Mouse (Mus musculus): ENCODE results near the gene Pcdh9. TPM values are rescaled to one million over a fixed set of nuclear protein-coding genes. Genes with fewer than 3 reads are reported as not detected.

Gene Pcdh9
- total and polyA plus RNA-seq, 3 experiments, result 0.22 TPM; not detected in 2

- Histone ChIP-seq H3K9me3 (replicated peaks) (peaks cover 4% of the 10 kb centered on the region), H3K4me1 (ENCODE audit: insufficient read depth, low read depth, low read length) (no peaks in the 10 kb centered on the region), H3K27me3 (ENCODE audit: insufficient read depth, low read length) (no peaks in the 10 kb centered on the region), H3K4me3 (ENCODE audit: low read depth, low read length) (no peak overlapping the region), H3K36me3 (replicated peaks) (no peaks in the 10 kb centered on the region)
- no peak for DNase-seq (ENCODE audit: low spot score)
- no peak for ATAC-seq (ENCODE audit: extremely low read depth, insufficient number of reproducible peaks, low FRiP score, poor library complexity, severe bottlenecking)
- no peak for TF ChIP-seq POLR2AphosphoS5 (IDR thresholded peaks at IDR 0.05; ENCODE audit: insufficient replicate concordance, low read depth, low read length)
- no peak for TF ChIP-seq GATA2 (IDR thresholded peaks at IDR 0.05; ENCODE audit: borderline replicate concordance, low read depth, low read length)
- TF ChIP-seq CTCF (IDR thresholded peaks at IDR 0.05; ENCODE audit: low read depth, low read length), result no peak
- no peak for TF ChIP-seq GATA1 (IDR thresholded peaks at IDR 0.05; ENCODE audit: borderline replicate concordance, low read length)
- TF ChIP-seq TAL1 (conservative IDR thresholded peaks at IDR 0.05; ENCODE audit: low read depth, low read length), result no peak
These were observed 346.9 kb downstream of the Pcdh9 start for GRCm38 (mm10) chr14:93543561-93543960.

DNA sequence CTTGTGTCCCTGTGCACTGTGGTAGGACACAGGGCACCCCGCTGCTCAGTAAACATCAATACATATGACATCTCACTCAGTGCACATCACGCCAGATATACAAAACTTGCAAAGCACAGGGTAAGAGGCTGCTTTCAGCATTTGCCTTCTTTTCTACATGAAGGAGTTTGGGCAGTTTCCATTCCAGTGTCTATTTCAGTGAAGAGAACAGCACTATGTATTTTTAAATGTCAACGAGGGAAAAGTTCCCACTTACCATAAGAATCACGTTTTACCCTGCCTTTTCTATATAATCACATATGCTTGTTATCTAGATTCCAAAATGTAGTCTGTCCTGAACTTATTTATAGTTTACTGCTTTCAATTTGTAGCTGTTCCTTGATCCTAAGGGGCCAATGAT is 355.6 kb downstream of the Pcdh9 start:
- ATAC-seq (ENCODE audit: extremely low read depth, insufficient number of reproducible peaks, low FRiP score, poor library complexity, severe bottlenecking), result no peak
- Histone ChIP-seq H3K4me1 (ENCODE audit: insufficient read depth, low read depth, low read length) (no peaks in the 10 kb centered on the region), H3K9me3 (replicated peaks) (no peaks in the 10 kb centered on the region), H3K4me3 (ENCODE audit: low read depth, low read length) (no peak overlapping the region), H3K36me3 (replicated peaks) (no peaks in the 10 kb centered on the region), H3K27me3 (ENCODE audit: insufficient read depth, low read length) (no peaks in the 10 kb centered on the region)
- TF ChIP-seq CTCF (IDR thresholded peaks at IDR 0.05; ENCODE audit: low read depth, low read length) (no peak), TAL1 (conservative IDR thresholded peaks at IDR 0.05; ENCODE audit: low read depth, low read length) (no peak), POLR2AphosphoS5 (IDR thresholded peaks at IDR 0.05; ENCODE audit: insufficient replicate concordance, low read depth, low read length) (no peak), GATA2 (IDR thresholded peaks at IDR 0.05; ENCODE audit: borderline replicate concordance, low read depth, low read length) (no peak), GATA1 (IDR thresholded peaks at IDR 0.05; ENCODE audit: borderline replicate concordance, low read length) (no peak)
- DNase-seq (ENCODE audit: low spot score), result no peak

DNA sequence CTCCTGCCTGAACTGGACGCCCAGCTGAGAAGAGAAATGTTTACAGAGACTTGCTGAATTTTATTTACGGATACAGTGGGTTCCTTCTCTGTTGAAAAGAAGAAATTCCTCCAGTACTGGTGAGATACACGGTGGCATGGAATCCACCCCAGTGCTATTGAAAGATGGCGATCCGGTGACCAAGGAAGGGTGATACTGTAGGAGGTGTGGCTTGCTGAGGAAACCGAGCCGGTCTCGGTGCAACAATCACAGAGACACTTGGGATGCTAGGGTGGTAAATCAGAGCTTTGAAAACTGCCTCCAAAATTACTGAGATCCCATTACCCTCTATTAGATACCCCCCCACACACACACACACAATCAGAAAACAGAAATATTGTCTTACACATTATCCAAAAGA is 367.0 kb downstream of the Pcdh9 start:
- ATAC-seq (ENCODE audit: extremely low read depth, insufficient number of reproducible peaks, low FRiP score, poor library complexity, severe bottlenecking), result no peak
- Histone ChIP-seq H3K9me3 (replicated peaks) (peaks cover 11% of the 10 kb centered on the region), H3K4me1 (ENCODE audit: insufficient read depth, low read depth, low read length) (no peaks in the 10 kb centered on the region), H3K4me3 (ENCODE audit: low read depth, low read length) (no peak overlapping the region), H3K36me3 (replicated peaks) (no peaks in the 10 kb centered on the region), H3K27me3 (ENCODE audit: insufficient read depth, low read length) (no peaks in the 10 kb centered on the region)
- TF ChIP-seq GATA2 (IDR thresholded peaks at IDR 0.05; ENCODE audit: borderline replicate concordance, low read depth, low read length) (no peak), CTCF (IDR thresholded peaks at IDR 0.05; ENCODE audit: low read depth, low read length) (no peak), POLR2AphosphoS5 (IDR thresholded peaks at IDR 0.05; ENCODE audit: insufficient replicate concordance, low read depth, low read length) (no peak), TAL1 (conservative IDR thresholded peaks at IDR 0.05; ENCODE audit: low read depth, low read length) (no peak), GATA1 (IDR thresholded peaks at IDR 0.05; ENCODE audit: borderline replicate concordance, low read length) (no peak)
- no peak for DNase-seq (ENCODE audit: low spot score)

DNA sequence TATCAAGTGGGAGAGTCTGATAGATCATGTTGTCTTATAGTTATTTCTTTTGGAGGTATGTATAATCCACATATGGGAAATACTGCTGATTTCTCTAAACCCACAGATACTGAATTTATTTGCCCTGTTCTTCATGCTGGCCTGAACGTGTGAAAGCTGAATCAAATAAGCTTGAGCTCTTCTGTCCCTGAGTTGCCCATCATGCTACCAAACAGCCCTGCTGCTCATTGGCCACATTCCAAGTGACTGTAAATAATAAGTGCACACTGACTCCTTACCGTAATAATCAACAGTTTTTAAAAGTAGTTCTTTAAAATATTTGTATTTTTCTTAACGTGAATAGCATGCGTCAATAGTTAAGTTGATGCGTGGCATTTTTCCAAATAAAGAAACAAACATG is 370.3 kb downstream of the Pcdh9 start:
- ATAC-seq (ENCODE audit: extremely low read depth, insufficient number of reproducible peaks, low FRiP score, poor library complexity, severe bottlenecking), result no peak
- Histone ChIP-seq H3K4me3 (ENCODE audit: low read depth, low read length) (no peak overlapping the region), H3K27me3 (ENCODE audit: insufficient read depth, low read length) (no peaks in the 10 kb centered on the region), H3K9me3 (replicated peaks) (peaks cover 4% of the 10 kb centered on the region; the same call in 1 of the 2 replicates), H3K4me1 (ENCODE audit: insufficient read depth, low read depth, low read length) (no peaks in the 10 kb centered on the region), H3K36me3 (replicated peaks) (no peaks in the 10 kb centered on the region)
- TF ChIP-seq POLR2AphosphoS5 (IDR thresholded peaks at IDR 0.05; ENCODE audit: insufficient replicate concordance, low read depth, low read length) (no peak), GATA2 (IDR thresholded peaks at IDR 0.05; ENCODE audit: borderline replicate concordance, low read depth, low read length) (no peak), GATA1 (IDR thresholded peaks at IDR 0.05; ENCODE audit: borderline replicate concordance, low read length) (no peak), CTCF (IDR thresholded peaks at IDR 0.05; ENCODE audit: low read depth, low read length) (no peak), TAL1 (conservative IDR thresholded peaks at IDR 0.05; ENCODE audit: low read depth, low read length) (no peak)
- no peak for DNase-seq (ENCODE audit: low spot score)

GRCm38 (mm10) chr14:93516679-93517078 is 373.8 kb downstream of the Pcdh9 start:
- TF ChIP-seq POLR2AphosphoS5 (IDR thresholded peaks at IDR 0.05; ENCODE audit: insufficient replicate concordance, low read depth, low read length) (no peak), GATA1 (IDR thresholded peaks at IDR 0.05; ENCODE audit: borderline replicate concordance, low read length) (no peak), GATA2 (IDR thresholded peaks at IDR 0.05; ENCODE audit: borderline replicate concordance, low read depth, low read length) (no peak), CTCF (IDR thresholded peaks at IDR 0.05; ENCODE audit: low read depth, low read length) (no peak), TAL1 (conservative IDR thresholded peaks at IDR 0.05; ENCODE audit: low read depth, low read length) (no peak)
- no peak for ATAC-seq (ENCODE audit: extremely low read depth, insufficient number of reproducible peaks, low FRiP score, poor library complexity, severe bottlenecking)

GRCm38 (mm10) chr14:93506107-93506506 is 384.4 kb downstream of the Pcdh9 start:
- peaks cover 3% of the 10 kb centered on the region for H3K9me3 ChIP-seq (replicated peaks)
- TF ChIP-seq TAL1 (conservative IDR thresholded peaks at IDR 0.05; ENCODE audit: low read depth, low read length) (no peak), GATA1 (IDR thresholded peaks at IDR 0.05; ENCODE audit: borderline replicate concordance, low read length) (no peak), CTCF (IDR thresholded peaks at IDR 0.05; ENCODE audit: low read depth, low read length) (no peak), POLR2AphosphoS5 (IDR thresholded peaks at IDR 0.05; ENCODE audit: insufficient replicate concordance, low read depth, low read length) (no peak), GATA2 (IDR thresholded peaks at IDR 0.05; ENCODE audit: borderline replicate concordance, low read depth, low read length) (no peak)
- H3K4me1 ChIP-seq (ENCODE audit: insufficient read depth, low read depth, low read length), result no peaks in the 10 kb centered on the region
- ATAC-seq (ENCODE audit: extremely low read depth, insufficient number of reproducible peaks, low FRiP score, poor library complexity, severe bottlenecking), result no peak
- H3K4me3 ChIP-seq (ENCODE audit: low read depth, low read length), result no peak overlapping the region
- no peaks in the 10 kb centered on the region for H3K27me3 ChIP-seq (ENCODE audit: insufficient read depth, low read length)
- no peaks in the 10 kb centered on the region for H3K36me3 ChIP-seq (replicated peaks)
- no peak for DNase-seq (ENCODE audit: low spot score)

More at GRCm38 (mm10) chr14:93516679-93517078, 373.8 kb downstream of the Pcdh9 start:
- H3K4me1 ChIP-seq (ENCODE audit: insufficient read depth, low read depth, low read length), result no peaks in the 10 kb centered on the region
- no peak for DNase-seq (ENCODE audit: low spot score)
- no peaks in the 10 kb centered on the region for H3K27me3 ChIP-seq (ENCODE audit: insufficient read depth, low read length)
- peaks cover 2% of the 10 kb centered on the region; the same call in 1 of the 2 replicates for H3K9me3 ChIP-seq (replicated peaks)
- H3K4me3 ChIP-seq (ENCODE audit: low read depth, low read length), result no peak overlapping the region
- H3K36me3 ChIP-seq (replicated peaks), result no peaks in the 10 kb centered on the region

Data from G1E (cell line).